8 mouse cellular contexts compared by ENCODE assay signal in the genomic region with DNA sequence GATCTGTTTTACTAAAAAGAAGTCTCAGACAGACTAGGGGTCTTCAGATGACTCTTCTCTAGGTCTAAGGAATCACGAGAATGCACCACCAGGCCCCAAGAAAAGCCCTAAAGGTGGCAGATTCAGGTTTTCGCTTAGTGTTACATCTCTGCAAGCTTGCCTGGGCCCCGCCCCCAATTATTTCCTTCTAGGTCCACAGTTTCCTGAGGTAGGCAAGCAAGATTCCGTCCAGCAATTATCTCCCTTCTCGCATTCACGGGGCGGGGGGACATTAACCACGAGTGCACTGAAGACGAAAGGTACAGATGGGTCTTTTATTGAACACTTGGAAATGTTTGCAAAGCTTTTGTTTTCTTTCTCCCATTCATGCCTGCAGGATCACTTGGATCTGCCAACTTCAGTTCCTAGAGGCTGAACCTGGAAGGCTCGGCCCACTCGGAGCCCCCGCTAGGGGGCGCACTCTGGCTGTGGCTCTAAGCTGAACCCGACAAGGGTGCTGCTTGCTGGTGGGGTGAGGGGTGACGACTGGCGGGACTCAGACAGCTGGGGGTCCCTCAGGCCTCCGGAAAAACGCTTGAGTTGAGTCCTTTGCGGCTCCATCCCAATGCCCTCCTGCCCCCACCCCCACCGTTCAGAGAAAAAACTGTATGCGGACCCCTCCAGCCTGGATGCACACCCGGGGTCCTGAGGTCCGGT. TPM values are rescaled to one million over a fixed set of nuclear protein-coding genes. Genes with fewer than 3 reads are reported as not detected.
DNase-seq lines count a peak whose midpoint lies in the region; ATAC-seq lines count a peak whose summit lies in the region.

No protein-coding gene starts in this region.

- H3K4me3 ChIP-seq in forebrain, embryonic 11.5 days (ENCODE audit: low read depth, low read length): peak overlapping the region; percentile 27
- no peak overlapping the region for H3K4me3 ChIP-seq in intestine, embryonic 15.5 days (replicated peaks)
- H3K4me3 ChIP-seq in liver, embryonic 15.5 days (replicated peaks): no peak overlapping the region
- H3K4me3 ChIP-seq in neural tube, embryonic 13.5 days: no peak overlapping the region

- H3K4me2 ChIP-seq in forebrain, embryonic 11.5 days (ENCODE audit: low read depth, low read length, severe bottlenecking): peak overlapping the region; percentile 51
- peak overlapping the region; percentile 15; the same call in 1 of the 2 replicates for H3K4me2 ChIP-seq in intestine, embryonic 15.5 days (replicated peaks)
- H3K4me2 ChIP-seq in liver, embryonic 15.5 days: peak overlapping the region; percentile 32; the same call in 1 of the 2 replicates
- peak overlapping the region; percentile 25; the same call in 1 of the 2 replicates for H3K4me2 ChIP-seq in neural tube, embryonic 13.5 days

- no peaks in the 10 kb centered on the region; the same call in 1 of the 2 replicates for H3K27me3 ChIP-seq in forebrain, embryonic 11.5 days (ENCODE audit: control insufficient read depth, insufficient read depth, low read length)
- H3K27me3 ChIP-seq in intestine, embryonic 15.5 days (replicated peaks): peaks cover 36% of the 10 kb centered on the region
- peaks cover 76% of the 10 kb centered on the region for H3K27me3 ChIP-seq in liver, embryonic 15.5 days
- peaks cover 82% of the 10 kb centered on the region for H3K27me3 ChIP-seq in neural tube, embryonic 13.5 days

- no peaks in the 10 kb centered on the region for H3K36me3 ChIP-seq in forebrain, embryonic 11.5 days (ENCODE audit: control insufficient read depth, insufficient read depth, low read length)
- H3K36me3 ChIP-seq in intestine, embryonic 15.5 days: no peaks in the 10 kb centered on the region
- H3K36me3 ChIP-seq in liver, embryonic 15.5 days (replicated peaks): no peaks in the 10 kb centered on the region
- H3K36me3 ChIP-seq in neural tube, embryonic 13.5 days: no peaks in the 10 kb centered on the region

- 17% methylated on average over 22 of the region's 23 CpGs for WGBS in forebrain, embryonic 11.5 days
- WGBS in intestine, embryonic 15.5 days: 15% methylated on average over 23 of the region's 23 CpGs
- WGBS in liver, embryonic 15.5 days (ENCODE audit: insufficient replicate concordance): 13% methylated on average over 23 of the region's 23 CpGs
- WGBS in neural tube, embryonic 13.5 days: 18% methylated on average over 23 of the region's 23 CpGs

- H3K9me3 ChIP-seq in forebrain, embryonic 11.5 days (ENCODE audit: control insufficient read depth, low read length): no peaks in the 10 kb centered on the region
- H3K9me3 ChIP-seq in intestine, embryonic 15.5 days: no peaks in the 10 kb centered on the region
- H3K9me3 ChIP-seq in liver, embryonic 15.5 days (replicated peaks): no peaks in the 10 kb centered on the region
- no peaks in the 10 kb centered on the region for H3K9me3 ChIP-seq in neural tube, embryonic 13.5 days

- peak overlapping the region; percentile 49 for H3K9ac ChIP-seq in forebrain, embryonic 11.5 days (ENCODE audit: low read length)
- no peak overlapping the region for H3K9ac ChIP-seq in intestine, embryonic 15.5 days
- H3K9ac ChIP-seq in liver, embryonic 15.5 days: no peak overlapping the region
- no peak overlapping the region for H3K9ac ChIP-seq in neural tube, embryonic 13.5 days

- peak overlapping the region; percentile 70; the same call in 1 of the 2 replicates for H3K27ac ChIP-seq in forebrain, embryonic 11.5 days (ENCODE audit: low read depth, low read length)
- no peak overlapping the region for H3K27ac ChIP-seq in intestine, embryonic 15.5 days
- H3K27ac ChIP-seq in liver, embryonic 15.5 days (replicated peaks): no peak overlapping the region
- no peak overlapping the region for H3K27ac ChIP-seq in neural tube, embryonic 13.5 days (replicated peaks)

- peak; percentile 71 for ATAC-seq in forebrain, embryonic 11.5 days (replicated peaks; ENCODE audit: low FRiP score)
- 0 out of 2 replicates have a peak, but pooled peaks have one; percentile 43 for ATAC-seq in intestine, embryonic 15.5 days
- no peak for ATAC-seq in liver, embryonic 15.5 days (ENCODE audit: insufficient read depth)
- peak; percentile 50; the same call in 1 of the 2 replicates for ATAC-seq in neural tube, embryonic 13.5 days (ENCODE audit: low read depth)
- no peak; the same call in 1 of the 2 replicates for ATAC-seq in erythroid progenitor cell, adult 5-6 weeks (replicated peaks; ENCODE audit: low FRiP score, poor library complexity, severe bottlenecking)

- peak; percentile 52 for DNase-seq in layer of hippocampus, adult 11-12 months (ENCODE audit: low spot score)
- DNase-seq in layer of hippocampus, postnatal 36 days: no peak
- DNase-seq in ZHBTc4 (ENCODE audit: low read depth, low spot score): peak; percentile 80
- DNase-seq in forebrain, embryonic 11.5 days (ENCODE audit: low spot score): peak; percentile 92

- H3K4me1 ChIP-seq in forebrain, embryonic 11.5 days (replicated peaks; ENCODE audit: control insufficient read depth, insufficient read depth, low read length): no peaks in the 10 kb centered on the region
- H3K4me1 ChIP-seq in intestine, embryonic 15.5 days (replicated peaks): no peaks in the 10 kb centered on the region
- no peaks in the 10 kb centered on the region for H3K4me1 ChIP-seq in liver, embryonic 15.5 days (replicated peaks)
- no peaks in the 10 kb centered on the region for H3K4me1 ChIP-seq in neural tube, embryonic 13.5 days (replicated peaks)

RNA-seq across cellular contexts. Expression of a gene that starts 5.1 kb away (rescaled TPM):
- 10 to 100 TPM; 17.4 to 17.7 TPM for total RNA-seq in layer of hippocampus, postnatal 36 days (2021)
- 48.4 and 51.3 TPM in 2 replicates for polyA plus RNA-seq in forebrain, embryonic 11.5 days (2014; fragmentation: Nextera tagmentation; extraction: Ambion mirVana)
- 0.53 and 0.63 TPM in 2 replicates for polyA plus RNA-seq in intestine, embryonic 15.5 days (2015; fragmentation: Nextera tagmentation; extraction: Ambion mirVana)
- 0.05 TPM in 1 of 2 replicates, not detected in the other for polyA plus RNA-seq in liver, embryonic 15.5 days (2015; fragmentation: Nextera tagmentation; extraction: Ambion mirVana)
- polyA plus RNA-seq in neural tube, embryonic 13.5 days (2015; fragmentation: Nextera tagmentation; extraction: Ambion mirVana): 1.2 and 1.8 TPM in 2 replicates
- total RNA-seq in erythroid progenitor cell, adult 5-6 weeks (2015; ENCODE audit: low replicate concordance): not detected in 2 replicates
- total RNA-seq in erythroid progenitor cell, adult 5-6 weeks (2017; ENCODE audit: low replicate concordance): not detected in 2 replicates

Comparison
In these comparisons a context has a peak if more than half of its experiments do, and no peak if none do; other contexts are left out.
1. DNase-seq: peak in layer of hippocampus, adult 11-12 months (single experiment), ZHBTc4 (single experiment) and forebrain, embryonic 11.5 days (single experiment); none in layer of hippocampus, postnatal 36 days (0 of 2).
2. ATAC-seq: peak in forebrain, embryonic 11.5 days (single experiment), intestine, embryonic 15.5 days (single experiment) and neural tube, embryonic 13.5 days (single experiment); none in liver, embryonic 15.5 days (single experiment) and erythroid progenitor cell, adult 5-6 weeks (single experiment).
3. RNA of a gene that starts 5.1 kb away (polyA plus RNA-seq): 48.4 to 51.3 TPM in forebrain, embryonic 11.5 days; 1.2 to 1.8 TPM in neural tube, embryonic 13.5 days, 0.53 to 0.63 TPM in intestine, embryonic 15.5 days and 0.05 TPM in liver, embryonic 15.5 days; every median in the first group is over 10 times any median in the second.
4. Peak in every context shown above with its lines, with median percentiles within 50 percentile points of each other: H3K4me2 ChIP-seq.